Mouse (Mus musculus): ENCODE measurements around the gene Hdac7. TPM values are rescaled to one million over a fixed set of nuclear protein-coding genes. Genes with fewer than 3 reads are reported as not detected.

Gene Hdac7
- polyA plus RNA-seq, 1 experiment from 2014 or later, result 26.6 TPM

- H3K27ac ChIP-seq (replicated peaks), result no peak overlapping the region
- H3K9me3 ChIP-seq, result no peaks in the 10 kb centered on the region
- no peaks in the 10 kb centered on the region for H3K27me3 ChIP-seq
- peaks cover 18% of the 10 kb centered on the region for H3K4me1 ChIP-seq
- H3K9ac ChIP-seq (replicated peaks), result no peak overlapping the region
- no peaks in the 10 kb centered on the region for H3K36me3 ChIP-seq
- H3K4me2 ChIP-seq (replicated peaks), result no peak overlapping the region
- WGBS, result 78% methylated on average over 4 of the region's 4 CpGs
- H3K4me3 ChIP-seq, result no peak overlapping the region
- no peak for ATAC-seq (replicated peaks)
Observed at GRCm38 (mm10) chr15:97839473-97839872, 4.8 kb downstream of the Hdac7 start.

DNA sequence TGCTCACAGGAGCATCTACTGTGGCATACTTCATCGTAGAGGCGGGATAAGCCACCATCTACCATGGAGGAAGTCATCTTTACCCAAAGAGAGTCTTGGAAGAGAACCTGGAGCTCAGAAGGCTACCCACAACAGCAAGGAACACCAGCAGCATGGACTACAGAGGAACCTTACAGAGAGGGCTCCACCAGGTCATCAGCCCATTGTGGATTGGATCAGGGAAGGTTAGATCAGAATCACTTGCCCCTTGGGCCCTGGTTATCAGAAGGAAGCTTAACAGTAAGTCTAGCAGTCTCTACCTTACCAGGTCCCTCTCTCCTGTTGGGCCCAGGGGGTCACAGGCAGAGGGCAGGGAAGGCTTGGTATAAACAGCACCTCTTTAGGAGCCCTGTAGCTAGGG lies 5.3 kb downstream of the Hdac7 start:
- H3K36me3 ChIP-seq, result no peaks in the 10 kb centered on the region
- no peaks in the 10 kb centered on the region for H3K9me3 ChIP-seq
- no peak overlapping the region for H3K9ac ChIP-seq (replicated peaks)
- no peak overlapping the region for H3K27ac ChIP-seq (replicated peaks)
- peaks cover 18% of the 10 kb centered on the region for H3K4me1 ChIP-seq
- ATAC-seq (replicated peaks), result no peak
- no peak overlapping the region for H3K4me2 ChIP-seq (replicated peaks)
- H3K4me3 ChIP-seq, result no peak overlapping the region
- no peaks in the 10 kb centered on the region for H3K27me3 ChIP-seq
- WGBS, result 90% methylated on average over 2 of the region's 2 CpGs

DNA sequence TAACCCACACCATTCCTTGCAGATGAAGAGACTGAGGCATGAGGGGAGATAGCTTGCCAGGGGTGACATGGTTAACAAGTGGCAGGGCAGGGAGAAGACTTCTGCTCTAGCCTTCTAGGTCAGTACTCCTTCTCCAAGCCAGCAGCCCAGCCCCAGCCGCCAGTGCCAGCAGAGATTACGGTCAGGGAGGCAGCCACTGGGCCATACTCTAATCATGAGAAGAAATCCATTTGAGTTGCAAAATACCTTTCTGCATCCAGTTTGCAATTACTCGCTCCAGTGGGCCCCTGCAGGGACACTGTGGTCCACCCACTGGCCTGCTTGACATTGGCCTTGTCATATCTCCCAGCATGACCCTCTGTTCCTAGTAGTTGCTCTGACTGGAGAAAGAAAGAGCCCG lies 5.9 kb downstream of the Hdac7 start:
- H3K27ac ChIP-seq (replicated peaks), result no peak overlapping the region
- peaks cover 18% of the 10 kb centered on the region for H3K4me1 ChIP-seq
- H3K9ac ChIP-seq (replicated peaks), result no peak overlapping the region
- 61% methylated on average over 4 of the region's 4 CpGs for WGBS
- no peak for ATAC-seq (replicated peaks)
- no peaks in the 10 kb centered on the region for H3K9me3 ChIP-seq
- H3K4me2 ChIP-seq (replicated peaks), result no peak overlapping the region
- H3K27me3 ChIP-seq, result no peaks in the 10 kb centered on the region
- no peaks in the 10 kb centered on the region for H3K36me3 ChIP-seq
- H3K4me3 ChIP-seq, result no peak overlapping the region

DNA sequence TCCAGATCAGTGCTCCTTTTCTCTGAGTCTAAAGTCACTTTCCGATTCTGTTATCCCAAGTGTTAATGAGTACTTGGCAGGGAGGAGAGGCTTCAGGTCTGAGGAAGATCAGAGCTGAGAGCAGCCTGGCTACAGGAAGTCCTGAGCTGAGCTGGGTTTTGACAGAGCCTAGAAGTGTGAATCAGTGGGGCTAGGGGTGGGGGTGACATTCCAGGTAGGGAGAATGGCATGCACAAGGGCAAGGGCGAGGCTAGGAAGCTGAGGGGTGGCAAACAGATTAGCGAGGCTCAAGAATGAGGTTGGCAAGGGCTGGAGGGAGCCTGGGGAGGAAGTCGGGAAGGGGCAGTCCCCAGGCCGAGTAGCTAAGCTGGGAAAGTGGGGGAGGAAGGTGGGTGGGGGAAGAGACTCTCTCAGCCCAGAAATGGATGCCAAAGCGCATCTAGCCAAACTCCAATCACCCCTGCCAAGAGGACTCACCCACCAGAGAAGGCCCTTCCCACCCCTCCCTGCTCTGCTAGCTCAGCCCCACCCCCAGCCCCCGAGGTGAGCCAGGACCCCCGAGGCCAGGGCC lies 6.7 kb downstream of the Hdac7 start:
- Histone ChIP-seq H3K36me3 (no peaks in the 10 kb centered on the region), H3K4me1 (peaks cover 19% of the 10 kb centered on the region), H3K27ac (replicated peaks) (0 out of 2 replicates have a peak overlapping the region, but pooled peaks have one; percentile 46), H3K4me3 (no peak overlapping the region), H3K4me2 (replicated peaks) (no peak overlapping the region), H3K27me3 (no peaks in the 10 kb centered on the region), H3K9ac (replicated peaks) (no peak overlapping the region), H3K9me3 (no peaks in the 10 kb centered on the region)
- WGBS, result 29% methylated on average over 8 of the region's 8 CpGs
- ATAC-seq (replicated peaks), result no peak; the same call in 1 of the 2 replicates

GRCm38 (mm10) chr15:97836894-97837247 lies 7.4 kb downstream of the Hdac7 start:
- no peak overlapping the region for H3K4me2 ChIP-seq (replicated peaks)
- H3K27ac ChIP-seq (replicated peaks), result no peak overlapping the region
- ATAC-seq (replicated peaks), result no peak
- 54% methylated on average over 8 of the region's 8 CpGs for WGBS
- H3K36me3 ChIP-seq, result no peaks in the 10 kb centered on the region
- no peaks in the 10 kb centered on the region for H3K27me3 ChIP-seq
- H3K4me3 ChIP-seq, result no peak overlapping the region
- H3K9ac ChIP-seq (replicated peaks), result no peak overlapping the region
- no peaks in the 10 kb centered on the region for H3K9me3 ChIP-seq
- peaks cover 26% of the 10 kb centered on the region for H3K4me1 ChIP-seq

- peaks cover 27% of the 10 kb centered on the region for H3K4me1 ChIP-seq
- no peaks in the 10 kb centered on the region for H3K9me3 ChIP-seq
- no peak overlapping the region for H3K4me3 ChIP-seq
- H3K27me3 ChIP-seq, result no peaks in the 10 kb centered on the region
- no peaks in the 10 kb centered on the region for H3K36me3 ChIP-seq
- no peak for ATAC-seq (replicated peaks)
- H3K9ac ChIP-seq (replicated peaks), result no peak overlapping the region
- H3K27ac ChIP-seq (replicated peaks), result no peak overlapping the region
- 50% methylated on average over 17 of the region's 17 CpGs for WGBS
- H3K4me2 ChIP-seq (replicated peaks), result no peak overlapping the region
Observed at GRCm38 (mm10) chr15:97836153-97836893, 8.0 kb downstream of the Hdac7 start.

DNA sequence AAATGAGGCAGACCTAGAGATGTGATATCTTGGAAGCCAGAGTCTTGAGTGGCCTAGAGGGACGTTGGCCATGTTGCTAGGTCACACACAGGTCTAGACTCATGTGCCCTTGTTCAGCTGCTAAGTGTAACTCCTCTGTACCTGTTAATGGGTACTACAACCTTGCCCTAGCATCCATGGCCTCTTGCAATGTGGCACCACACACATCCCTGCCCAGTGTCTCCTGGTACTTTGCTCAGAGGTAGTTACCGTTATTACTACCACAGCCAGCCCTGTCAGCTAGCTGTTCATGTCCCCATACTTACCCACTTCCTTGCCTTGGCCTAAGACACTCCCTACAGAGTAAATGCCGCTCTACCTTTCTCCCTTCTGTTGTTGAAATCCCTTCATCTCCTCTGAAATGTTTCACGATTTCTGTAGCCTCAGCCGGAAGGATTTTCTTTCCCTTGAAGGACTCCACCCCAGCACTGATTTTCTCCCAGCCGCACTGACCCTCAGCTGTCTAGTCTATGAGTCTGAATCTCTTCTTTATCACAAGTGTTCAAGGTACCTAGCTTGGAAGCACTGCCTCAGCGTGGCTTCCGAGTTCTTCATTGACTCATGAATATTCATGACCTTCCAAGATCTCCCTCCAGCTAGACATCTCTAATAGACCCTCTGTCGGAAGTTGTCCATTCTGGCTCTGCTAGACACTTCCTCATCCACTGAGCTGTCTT lies 11.4 kb downstream of the Hdac7 start:
- Histone ChIP-seq H3K4me2 (replicated peaks) (no peak overlapping the region), H3K27me3 (no peaks in the 10 kb centered on the region), H3K27ac (replicated peaks) (no peak overlapping the region), H3K9me3 (no peaks in the 10 kb centered on the region), H3K4me1 (peaks cover 53% of the 10 kb centered on the region), H3K9ac (replicated peaks) (no peak overlapping the region), H3K4me3 (no peak overlapping the region), H3K36me3 (no peaks in the 10 kb centered on the region)
- ATAC-seq (replicated peaks), result no peak
- 53% methylated on average over 9 of the region's 9 CpGs for WGBS

DNA sequence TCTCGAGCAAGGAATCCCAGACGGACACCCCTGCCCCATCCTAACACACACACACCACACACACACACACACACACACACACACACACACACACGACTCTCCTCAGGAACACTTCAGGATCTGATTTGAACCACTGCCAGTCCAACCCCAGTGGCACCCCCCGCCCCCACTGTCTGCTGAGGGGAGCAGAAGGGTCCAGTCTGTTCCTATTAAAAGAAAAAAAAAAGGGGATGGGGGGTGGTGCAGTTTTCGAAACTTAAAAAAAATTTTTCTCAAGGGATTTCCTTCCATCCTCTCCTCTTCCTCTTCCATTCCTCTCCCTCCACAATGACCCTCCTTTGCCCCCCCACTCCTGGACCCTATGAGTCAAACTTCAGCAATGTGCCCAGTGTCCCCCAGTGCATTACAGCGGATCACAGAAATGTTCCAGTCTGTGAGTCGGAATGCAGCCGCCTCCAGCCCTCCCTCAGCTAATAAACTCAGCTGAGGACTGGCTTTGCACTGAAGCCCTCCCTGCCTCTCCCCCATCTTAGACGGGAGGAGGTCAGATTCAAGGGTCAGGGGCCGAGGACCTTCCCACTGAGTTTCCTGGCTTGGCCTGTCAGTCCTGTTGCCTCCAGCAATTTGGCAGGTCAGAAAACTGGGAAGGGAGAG lies 12.2 kb downstream of the Hdac7 start:
- H3K4me2 ChIP-seq (replicated peaks), result peak overlapping the region; percentile 52
- peak overlapping the region; percentile 92 for H3K9ac ChIP-seq (replicated peaks)
- H3K4me1 ChIP-seq, result peaks cover 48% of the 10 kb centered on the region
- no peaks in the 10 kb centered on the region for H3K27me3 ChIP-seq
- H3K4me3 ChIP-seq, result peak overlapping the region; percentile 67
- H3K36me3 ChIP-seq, result no peaks in the 10 kb centered on the region
- H3K9me3 ChIP-seq, result no peaks in the 10 kb centered on the region
- 9% methylated on average over 10 of the region's 10 CpGs for WGBS
- ATAC-seq (replicated peaks), result no peak; the same call in 1 of the 2 replicates
- peak overlapping the region; percentile 89 for H3K27ac ChIP-seq (replicated peaks)

- no peaks in the 10 kb centered on the region for H3K27me3 ChIP-seq
- peak overlapping the region; percentile 92 for H3K9ac ChIP-seq (replicated peaks)
- under 1% methylated on average over 65 of the region's 84 CpGs for WGBS
- peak overlapping the region; percentile 89 for H3K27ac ChIP-seq (replicated peaks)
- no peaks in the 10 kb centered on the region for H3K9me3 ChIP-seq
- ATAC-seq (replicated peaks), result peak; percentile 81
- H3K4me3 ChIP-seq, result peak overlapping the region; percentile 67
- H3K4me1 ChIP-seq, result peaks cover 43% of the 10 kb centered on the region
- no peaks in the 10 kb centered on the region for H3K36me3 ChIP-seq
- peak overlapping the region; percentile 52 for H3K4me2 ChIP-seq (replicated peaks)
Observed at GRCm38 (mm10) chr15:97831242-97831986, 12.9 kb downstream of the Hdac7 start.

GRCm38 (mm10) chr15:97830788-97831241 lies 13.5 kb downstream of the Hdac7 start:
- peak; percentile 51 for ATAC-seq (replicated peaks)
- Histone ChIP-seq H3K4me3 (peak overlapping the region; percentile 67), H3K9me3 (no peaks in the 10 kb centered on the region), H3K4me1 (peaks cover 44% of the 10 kb centered on the region), H3K36me3 (no peaks in the 10 kb centered on the region), H3K27me3 (no peaks in the 10 kb centered on the region), H3K27ac (replicated peaks) (peak overlapping the region; percentile 89), H3K4me2 (replicated peaks) (peak overlapping the region; percentile 52), H3K9ac (replicated peaks) (peak overlapping the region; percentile 92)
- 0% methylated on average over 26 of the region's 39 CpGs for WGBS

- 12% methylated on average over 12 of the region's 12 CpGs for WGBS
- Histone ChIP-seq H3K4me1 (peaks cover 49% of the 10 kb centered on the region), H3K9ac (replicated peaks) (peak overlapping the region; percentile 92), H3K27ac (replicated peaks) (peak overlapping the region; percentile 89), H3K27me3 (no peaks in the 10 kb centered on the region), H3K36me3 (no peaks in the 10 kb centered on the region), H3K4me2 (replicated peaks) (peak overlapping the region; percentile 52), H3K4me3 (peak overlapping the region; percentile 67), H3K9me3 (no peaks in the 10 kb centered on the region)
- no peak for ATAC-seq (replicated peaks)
Observed at GRCm38 (mm10) chr15:97830253-97830787, 14.0 kb downstream of the Hdac7 start.

Measured in forebrain, embryonic 15.5 days (tissue).